ENCODE assay signal across 23 mouse cellular contexts in the genomic region with DNA sequence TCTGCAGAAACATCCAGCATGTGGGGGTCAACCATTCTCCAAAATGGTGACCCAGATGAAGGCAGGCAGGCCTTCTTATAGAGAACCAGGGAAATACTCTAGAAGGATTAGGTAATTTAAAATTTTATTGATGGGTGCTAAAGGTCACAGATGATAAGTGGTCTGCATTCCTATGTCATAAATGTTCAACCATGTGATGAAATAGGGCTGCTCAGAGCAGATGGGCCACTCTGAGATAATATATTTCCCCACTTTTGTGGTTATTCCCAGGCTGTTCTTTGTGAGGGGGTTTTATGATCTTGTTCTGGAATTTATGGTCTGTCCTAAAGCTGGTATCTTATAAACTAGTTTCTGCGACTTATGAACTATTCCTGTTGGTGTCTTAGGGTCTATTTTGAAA.
"Had no signal": no experiment of that assay in that cellular context is flagged by ENCODE, and none has a peak within 500 bp of the region (broad histone marks: within the 10 kb centered on the region; RNA-seq: fewer than 3 reads in every experiment).

No protein-coding gene starts in this region.

- H3K4me3 ChIP-seq: lung, embryonic 15.5 days; megakaryocyte, embryonic 14.5 days; midbrain, embryonic 10.5 days; midbrain, embryonic 12.5 days; myocyte; neural tube, embryonic 13.5 days; neural tube, embryonic 15.5 days had no signal

- H3K9ac ChIP-seq: liver, postnatal 0 days; lung, embryonic 15.5 days; midbrain, embryonic 12.5 days; neural tube, embryonic 13.5 days; neural tube, embryonic 15.5 days had no signal

- H3K27me3 ChIP-seq: lung, embryonic 15.5 days; megakaryocyte, embryonic 14.5 days; midbrain, embryonic 12.5 days; neural tube, embryonic 13.5 days; neural tube, embryonic 15.5 days had no signal

- H3K36me3 ChIP-seq: lung, embryonic 15.5 days; midbrain, embryonic 10.5 days; midbrain, embryonic 12.5 days; neural tube, embryonic 13.5 days; neural tube, embryonic 15.5 days had no signal

- DNase-seq: liver, postnatal 0 days; lung, adult 2 months; lung, postnatal 14 days; lung, postnatal 36 days; midbrain, embryonic 14.5 days; retina, postnatal 1 day; right cerebral cortex, adult 18-20 months; right cerebral cortex, postnatal 25 days; right cerebral cortex, postnatal 4 days; spleen, adult 18-20 months; thymus, adult 18-20 months; thymus, postnatal 14 days; thymus, postnatal 36 days had no signal

- H3K9me3 ChIP-seq: lung, embryonic 15.5 days; midbrain, embryonic 10.5 days; midbrain, embryonic 12.5 days; neural tube, embryonic 13.5 days; neural tube, embryonic 15.5 days had no signal

- H3K27ac ChIP-seq: lung, embryonic 15.5 days; macrophage; midbrain, embryonic 10.5 days; midbrain, embryonic 12.5 days; neural tube, embryonic 13.5 days; neural tube, embryonic 15.5 days had no signal

- ATAC-seq: liver, postnatal 0 days; lung, postnatal 0 days; midbrain, embryonic 16.5 days had no signal

- H3K4me2 ChIP-seq: lung, embryonic 15.5 days; midbrain, embryonic 12.5 days; neural tube, embryonic 13.5 days; neural tube, embryonic 15.5 days had no signal

- H3K4me1 ChIP-seq: lung, embryonic 15.5 days; megakaryocyte, embryonic 14.5 days; midbrain, embryonic 10.5 days; midbrain, embryonic 12.5 days; neural tube, embryonic 13.5 days; neural tube, embryonic 15.5 days had no signal
